10 mouse cellular contexts compared by ENCODE assay signal in genomic region chr12:80082730-80083129, GRCm38 (mm10). TPM values are rescaled to one million over a fixed set of nuclear protein-coding genes. Genes with fewer than 3 reads are reported as not detected.
A peak's percentile ranks its signal among the peaks of the same experiment; 100 is the strongest.
DNase-seq lines count a peak whose midpoint lies in the region; ATAC-seq and TF ChIP-seq lines count a peak whose summit lies in the region.
"Had no signal": no experiment of that assay in that cellular context is flagged by ENCODE, and none has a peak within 500 bp of the region (broad histone marks: within the 10 kb centered on the region; RNA-seq: fewer than 3 reads in every experiment).

No protein-coding gene starts in this region.

- H3K9me3 ChIP-seq in heart, embryonic 13.5 days = no peaks in the 10 kb centered on the region
- H3K9me3 ChIP-seq in liver, embryonic 11.5 days (ENCODE audit: control insufficient read depth, low read length) = no peaks in the 10 kb centered on the region
- H3K9me3 ChIP-seq: hindbrain, embryonic 13.5 days; midbrain, embryonic 15.5 days had no signal

- no peak for ATAC-seq in heart, embryonic 13.5 days (ENCODE audit: extremely low read depth, insufficient number of reproducible peaks, low FRiP score, low TSS enrichment)
- ATAC-seq in liver, embryonic 11.5 days (replicated peaks; ENCODE audit: low FRiP score) = peak; percentile 67
- ATAC-seq: midbrain, embryonic 15.5 days had no signal

- no peak for TF ChIP-seq POLR2A in spleen, adult 2 months (IDR thresholded peaks at IDR 0.05; ENCODE audit: low read depth, low read length)
- no peak for TF ChIP-seq POLR2A in cerebellum, adult 2 months (IDR thresholded peaks at IDR 0.05; ENCODE audit: borderline replicate concordance, insufficient read depth, low read length)

- DNase-seq in heart, adult 11 months = no peak
- DNase-seq in spleen, adult 2 months (ENCODE audit: low read depth in 1 of 2, low spot score in 2 of 2) = no peak
- no peak for DNase-seq in spleen, adult 12 weeks (ENCODE audit: low spot score)
- no peak for DNase-seq in liver, embryonic 11.5 days (ENCODE audit: low spot score)
- no peak for DNase-seq in cerebellum, adult 2 months
- DNase-seq in cerebellum, adult 11 months = no peak
- DNase-seq in neural tube, embryonic 10.5 days (ENCODE audit: extremely low spot score, low spot score) = no peak

- 89% methylated on average over 4 of the region's 4 CpGs for WGBS in heart, embryonic 13.5 days
- 53% methylated on average over 4 of the region's 4 CpGs for WGBS in spleen, adult 2 months
- 77% methylated on average over 4 of the region's 4 CpGs for WGBS in liver, embryonic 11.5 days
- 90% methylated on average over 4 of the region's 4 CpGs for WGBS in cerebellum, adult 2 months

- no peaks in the 10 kb centered on the region for H3K36me3 ChIP-seq in heart, embryonic 13.5 days
- no peaks in the 10 kb centered on the region for H3K36me3 ChIP-seq in spleen, adult 2 months (ENCODE audit: control insufficient read depth, insufficient read depth, low read length)
- no peaks in the 10 kb centered on the region for H3K36me3 ChIP-seq in liver, embryonic 11.5 days (ENCODE audit: control insufficient read depth, insufficient read depth, low read length)
- H3K36me3 ChIP-seq: hindbrain, embryonic 13.5 days; midbrain, embryonic 15.5 days had no signal

- no peak overlapping the region for H3K4me2 ChIP-seq in heart, embryonic 13.5 days
- H3K4me2 ChIP-seq in liver, embryonic 11.5 days = no peak overlapping the region
- H3K4me2 ChIP-seq: hindbrain, embryonic 13.5 days; midbrain, embryonic 15.5 days had no signal

- H3K27ac ChIP-seq in heart, embryonic 13.5 days (replicated peaks) = peak overlapping the region; percentile 96
- H3K27ac ChIP-seq in spleen, adult 2 months (ENCODE audit: insufficient read depth, low read length) = no peak overlapping the region
- peak overlapping the region; percentile 85 for H3K27ac ChIP-seq in liver, embryonic 11.5 days (ENCODE audit: low read depth, low read length)
- H3K27ac ChIP-seq in cerebellum, adult 2 months (ENCODE audit: insufficient read depth, low read length) = no peak overlapping the region
- H3K27ac ChIP-seq: hindbrain, embryonic 13.5 days; midbrain, embryonic 15.5 days had no signal

- H3K4me1 ChIP-seq in heart, embryonic 13.5 days = peaks cover 42% of the 10 kb centered on the region
- H3K4me1 ChIP-seq in spleen, adult 2 months (ENCODE audit: control insufficient read depth, insufficient read depth, insufficient read length) = no peaks in the 10 kb centered on the region; the same call in 1 of the 2 replicates
- H3K4me1 ChIP-seq in liver, embryonic 11.5 days (replicated peaks; ENCODE audit: control insufficient read depth, insufficient read depth, low read length) = peaks cover 37% of the 10 kb centered on the region
- no peaks in the 10 kb centered on the region for H3K4me1 ChIP-seq in cerebellum, adult 2 months (ENCODE audit: control insufficient read depth, insufficient read depth, low read length)
- H3K4me1 ChIP-seq: midbrain, embryonic 15.5 days had no signal

- no peaks in the 10 kb centered on the region for H3K27me3 ChIP-seq in heart, embryonic 13.5 days (replicated peaks)
- H3K27me3 ChIP-seq in spleen, adult 2 months (ENCODE audit: control insufficient read depth, insufficient read depth, low read length) = no peaks in the 10 kb centered on the region
- H3K27me3 ChIP-seq in liver, embryonic 11.5 days (replicated peaks; ENCODE audit: control insufficient read depth, insufficient read depth, low read length) = no peaks in the 10 kb centered on the region
- no peaks in the 10 kb centered on the region for H3K27me3 ChIP-seq in cerebellum, adult 2 months (ENCODE audit: control insufficient read depth, insufficient read depth, low read length)
- H3K27me3 ChIP-seq: hindbrain, embryonic 13.5 days; midbrain, embryonic 15.5 days had no signal

- H3K9ac ChIP-seq in heart, embryonic 13.5 days = no peak overlapping the region
- no peak overlapping the region for H3K9ac ChIP-seq in liver, embryonic 11.5 days (ENCODE audit: low read depth, low read length)
- H3K9ac ChIP-seq: hindbrain, embryonic 13.5 days; midbrain, embryonic 15.5 days had no signal

- TF ChIP-seq CTCF in spleen, adult 2 months (IDR thresholded peaks at IDR 0.05; ENCODE audit: extremely low read depth, insufficient read depth, insufficient read length, insufficient replicate concordance) = peak; percentile 17; the same call in 1 of the 2 replicates
- no peak for TF ChIP-seq CTCF in cerebellum, adult 2 months (IDR thresholded peaks at IDR 0.05; ENCODE audit: borderline replicate concordance, insufficient read depth, low read depth, low read length)

- H3K4me3 ChIP-seq in heart, embryonic 13.5 days = no peak overlapping the region
- H3K4me3 ChIP-seq in spleen, adult 2 months (ENCODE audit: extremely low read depth, insufficient read depth, insufficient read length) = no peak overlapping the region
- H3K4me3 ChIP-seq in liver, embryonic 11.5 days (ENCODE audit: low read depth, low read length) = no peak overlapping the region
- no peak overlapping the region for H3K4me3 ChIP-seq in cerebellum, adult 2 months (replicated peaks; ENCODE audit: insufficient read depth, low read depth, low read length)
- H3K4me3 ChIP-seq: hindbrain, embryonic 13.5 days; midbrain, embryonic 15.5 days had no signal

RNA-seq across cellular contexts. Expression of gene Zfp36l1, which starts 30.1 kb away (rescaled TPM):
- polyA plus RNA-seq in heart, embryonic 13.5 days (2015; fragmentation: Nextera tagmentation; extraction: Ambion mirVana) = 89.3 and 96.2 TPM in 2 replicates
- 251 and 372 TPM in 2 replicates for polyA plus RNA-seq in spleen, adult 2 months (2012; rRNA removed)
- polyA plus RNA-seq in liver, embryonic 11.5 days (2014; fragmentation: Nextera tagmentation; extraction: Ambion mirVana) = 69.6 and 72.7 TPM in 2 replicates
- 20.4 and 23.2 TPM in 2 replicates for polyA plus RNA-seq in cerebellum, adult 2 months (2012; rRNA removed)

Comparison
In these comparisons a context has a peak if more than half of its experiments do, and no peak if none do; other contexts are left out.
1. H3K27ac ChIP-seq: peak in heart, embryonic 13.5 days (single experiment) and liver, embryonic 11.5 days (single experiment); none in spleen, adult 2 months (single experiment) and cerebellum, adult 2 months (single experiment).